Mouse (Mus musculus): Measurements from ENCODE around the gene Ptprk.

DNA sequence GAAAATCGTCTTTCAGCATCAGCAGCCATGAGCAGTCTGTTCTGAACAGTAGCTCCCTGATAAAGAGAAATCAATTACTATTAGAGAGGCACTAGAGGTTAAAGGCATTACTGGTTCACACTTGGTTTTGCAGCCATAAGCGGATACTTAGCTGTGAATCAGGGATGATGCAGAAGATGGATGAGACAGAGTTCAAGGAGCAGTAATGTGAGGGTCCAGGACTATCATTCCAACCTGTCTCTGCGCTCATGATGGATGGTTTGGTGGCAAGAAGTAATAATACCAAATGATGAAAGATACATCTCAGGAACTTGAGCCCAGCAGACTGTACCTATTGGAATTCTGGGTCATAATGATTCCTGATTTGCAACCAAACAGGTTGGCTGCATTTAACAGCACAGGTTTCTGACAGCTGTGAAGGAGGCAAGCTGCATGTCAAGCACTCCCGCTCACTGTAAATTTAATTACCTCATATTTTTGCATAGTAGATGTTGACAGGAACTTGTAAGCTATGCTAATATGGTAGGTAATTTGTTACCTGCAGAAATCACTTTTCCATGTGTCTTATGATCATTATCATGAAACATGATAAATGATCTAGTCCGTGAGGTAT lies 291.6 kb downstream of the Ptprk start:
- TF ChIP-seq CTCF (conservative IDR thresholded peaks at IDR 0.05; ENCODE audit: low read length) (no peak), NANOG (IDR thresholded peaks at IDR 0.05; ENCODE audit: borderline replicate concordance, low read length) (no peak)

All from E14TG2a.4 (cell line).